Mouse (Mus musculus): ENCODE data around the gene 1190007I07Rik. TPM values are rescaled to one million over a fixed set of nuclear protein-coding genes. Genes with fewer than 3 reads are reported as not detected.
"Not testable (repeated sequence)": the region's sequence is repeated elsewhere in the genome, so short reads cannot be mapped to it uniquely, and the experiment has no call there.

The 1190007I07Rik gene
- polyA plus RNA-seq, 1 experiment from 2014 or later, result 38.7 TPM

- not testable (repeated sequence) for H3K4me1 ChIP-seq (replicated peaks; ENCODE audit: control insufficient read depth, insufficient read depth, low read length); ATAC-seq (replicated peaks; ENCODE audit: low FRiP score); H3K27ac ChIP-seq (ENCODE audit: low read depth, low read length); H3K4me3 ChIP-seq (ENCODE audit: low read depth, low read length); H3K27me3 ChIP-seq (ENCODE audit: control insufficient read depth, insufficient read depth, low read length); H3K36me3 ChIP-seq (ENCODE audit: control insufficient read depth, insufficient read depth, low read length); H3K4me2 ChIP-seq (ENCODE audit: low read depth, low read length, severe bottlenecking); H3K9ac ChIP-seq (ENCODE audit: low read length); DNase-seq (ENCODE audit: low spot score); H3K9me3 ChIP-seq (ENCODE audit: control insufficient read depth, low read length)
- WGBS, result 84% methylated on average over 9 of the region's 9 CpGs
These were observed 33.4 kb downstream of the 1190007I07Rik start for GRCm38 (mm10) chr10:82589673-82590072.

- not testable (repeated sequence) for H3K4me3 ChIP-seq (ENCODE audit: low read depth, low read length); H3K27ac ChIP-seq (ENCODE audit: low read depth, low read length); ATAC-seq (replicated peaks; ENCODE audit: low FRiP score); H3K9me3 ChIP-seq (ENCODE audit: control insufficient read depth, low read length); H3K9ac ChIP-seq (ENCODE audit: low read length); H3K36me3 ChIP-seq (ENCODE audit: control insufficient read depth, insufficient read depth, low read length); H3K4me1 ChIP-seq (replicated peaks; ENCODE audit: control insufficient read depth, insufficient read depth, low read length); H3K27me3 ChIP-seq (ENCODE audit: control insufficient read depth, insufficient read depth, low read length); H3K4me2 ChIP-seq (ENCODE audit: low read depth, low read length, severe bottlenecking); DNase-seq (ENCODE audit: low spot score)
- 95% methylated on average over 11 of the region's 11 CpGs for WGBS
These were observed 51.9 kb downstream of the 1190007I07Rik start for GRCm38 (mm10) chr10:82571091-82571490.

Other genes starting within 250 kb of the 1190007I07Rik start
- gene Gm1553, start 130.6 kb downstream of the 1190007I07Rik start, polyA plus RNA-seq (2014; fragmentation: Nextera tagmentation; extraction: Ambion mirVana), result not detected in 2 replicates
- gene Tdg, start 6.6 kb upstream of the 1190007I07Rik start, polyA plus RNA-seq (2014; fragmentation: Nextera tagmentation; extraction: Ambion mirVana), result 337 and 342 TPM in 2 replicates
- gene Glt8d2, start 67.4 kb upstream of the 1190007I07Rik start, polyA plus RNA-seq (2014; fragmentation: Nextera tagmentation; extraction: Ambion mirVana), result 2.1 and 2.8 TPM in 2 replicates
- 28.9 and 30.4 TPM in 2 replicates for gene Hcfc2, start 72.9 kb upstream of the 1190007I07Rik start, polyA plus RNA-seq (2014; fragmentation: Nextera tagmentation; extraction: Ambion mirVana)
- 77.3 and 81.6 TPM in 2 replicates for gene Nfyb, start 140.9 kb upstream of the 1190007I07Rik start, polyA plus RNA-seq (2014; fragmentation: Nextera tagmentation; extraction: Ambion mirVana)
- 214 and 221 TPM in 2 replicates for gene Txnrd1, start 210.7 kb upstream of the 1190007I07Rik start, polyA plus RNA-seq (2014; fragmentation: Nextera tagmentation; extraction: Ambion mirVana)
- gene Eid3, start 243.4 kb upstream of the 1190007I07Rik start, polyA plus RNA-seq (2014; fragmentation: Nextera tagmentation; extraction: Ambion mirVana), result 0.89 and 1.0 TPM in 2 replicates

Data from forebrain, embryonic 11.5 days (tissue).